In the genomic region with DNA sequence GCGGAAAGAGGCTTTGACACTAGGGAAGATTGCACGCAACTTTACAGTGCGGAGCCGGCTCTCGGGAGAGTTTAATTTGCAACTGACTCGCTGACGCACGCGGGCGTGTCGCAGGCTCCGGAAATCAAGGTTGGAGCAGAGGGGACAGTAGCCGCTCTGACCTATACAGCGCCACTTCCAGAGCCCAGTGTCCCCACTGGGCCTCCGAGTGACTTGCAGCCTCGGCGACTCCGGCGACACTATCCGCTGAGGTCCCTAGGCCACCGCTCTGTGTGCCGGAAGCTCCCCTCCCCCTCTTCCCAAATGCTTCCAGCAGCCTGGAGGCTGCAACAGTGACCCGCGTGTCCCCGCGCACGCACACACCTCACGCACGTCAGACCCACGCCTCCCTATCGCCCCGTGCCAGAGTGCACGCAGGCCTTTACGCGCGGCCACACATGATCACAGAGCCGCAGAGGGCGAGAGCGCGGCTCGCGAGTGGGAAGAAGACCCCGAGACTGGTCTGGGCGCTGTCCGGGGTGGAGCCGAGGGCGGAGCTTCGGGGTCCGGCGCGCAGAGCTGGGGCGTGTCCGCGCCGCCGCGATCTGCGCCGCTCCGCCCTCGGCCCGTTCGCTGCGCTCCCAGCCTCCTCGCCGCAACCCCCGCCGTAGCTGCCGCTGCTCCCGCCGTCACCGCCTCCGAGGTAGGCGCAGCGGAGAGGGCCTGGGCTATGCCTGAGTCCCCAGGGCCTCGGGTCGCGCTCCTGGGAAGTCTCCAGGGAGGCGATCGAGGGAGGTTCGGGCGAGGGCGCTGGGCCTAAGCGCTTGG, we compare ENCODE assay signal across 8 mouse cellular contexts. TPM values are rescaled to one million over a fixed set of nuclear protein-coding genes. Genes with fewer than 3 reads are reported as not detected.
A peak's percentile ranks its signal among the peaks of the same experiment; 100 is the strongest.
DNase-seq lines count a peak whose midpoint lies in the region; ATAC-seq and TF ChIP-seq lines count a peak whose summit lies in the region.

A gene (plus strand): TSS at position 390 of the 807 bp plus-strand sequence.

- peak; percentile 72 for DNase-seq in c-Kit-positive CD71-positive TER-119-positive erythroid progenitor cells, embryonic 14.5 days (ENCODE audit: low spot score)
- peak; percentile 87 to 94 for DNase-seq in kidney, postnatal 36 days
- DNase-seq in liver, embryonic 14.5 days (ENCODE audit: low read depth in 3 of 3, low spot score in 3 of 3) = peak; percentile 58 to 65 (median 62)
- DNase-seq in neural tube, embryonic 10.5 days (ENCODE audit: extremely low spot score, low spot score) = peak; percentile 89

- WGBS in forebrain, embryonic 12.5 days = under 1% methylated on average over 83 of the region's 84 CpGs
- WGBS in heart, embryonic 16.5 days = under 1% methylated on average over 83 of the region's 84 CpGs
- under 1% methylated on average over 84 of the region's 84 CpGs for WGBS in liver, embryonic 14.5 days (ENCODE audit: insufficient replicate concordance)
- WGBS in stomach, embryonic 16.5 days = under 1% methylated on average over 84 of the region's 84 CpGs

- TF ChIP-seq CTCF in ES-Bruce4 (IDR thresholded peaks at IDR 0.05; ENCODE audit: low read depth, low read length) = no peak
- no peak; the same call in 1 of the 2 replicates for TF ChIP-seq CTCF in liver, embryonic 14.5 days (IDR thresholded peaks at IDR 0.05; ENCODE audit: low read depth)

- TF ChIP-seq EP300 in ES-Bruce4 (IDR thresholded peaks at IDR 0.05; ENCODE audit: insufficient read depth, low read depth, low read length) = 0 out of 2 replicates have a peak, but pooled peaks have one; percentile 43
- TF ChIP-seq EP300 in liver, embryonic 14.5 days (IDR thresholded peaks at IDR 0.05; ENCODE audit: low read depth) = no peak

- H3K4me3 ChIP-seq in ES-Bruce4 (ENCODE audit: low read depth, low read length) = peak within 1 kb of the TSS; percentile 83
- H3K4me3 ChIP-seq in forebrain, embryonic 12.5 days (replicated peaks) = peak within 1 kb of the TSS; percentile 83
- H3K4me3 ChIP-seq in heart, embryonic 16.5 days (ENCODE audit: low read length) = peak within 1 kb of the TSS; percentile 99
- H3K4me3 ChIP-seq in liver, embryonic 14.5 days (ENCODE audit: insufficient read depth in 1 of 2, low read depth in 2 of 2, low read length in 2 of 2) = peak within 1 kb of the TSS; percentile 80 to 83
- peak within 1 kb of the TSS; percentile 87 for H3K4me3 ChIP-seq in stomach, embryonic 16.5 days (replicated peaks; ENCODE audit: low read length)

- H3K9me3 ChIP-seq in ES-Bruce4 (replicated peaks; ENCODE audit: control insufficient read depth, insufficient read depth, low read length, poor library complexity, severe bottlenecking) = peaks cover 16% of the 10 kb centered on the region
- no peaks in the 10 kb centered on the region for H3K9me3 ChIP-seq in forebrain, embryonic 12.5 days
- no peaks in the 10 kb centered on the region for H3K9me3 ChIP-seq in heart, embryonic 16.5 days (replicated peaks; ENCODE audit: control insufficient read depth, low read length)
- H3K9me3 ChIP-seq in liver, embryonic 14.5 days (ENCODE audit: control insufficient read depth, low read length) = no peaks in the 10 kb centered on the region
- no peaks in the 10 kb centered on the region for H3K9me3 ChIP-seq in stomach, embryonic 16.5 days (replicated peaks; ENCODE audit: control insufficient read depth, low read length)

- peak within 1 kb of the TSS; percentile 99 for H3K27ac ChIP-seq in ES-Bruce4 (ENCODE audit: insufficient read depth, low read length)
- H3K27ac ChIP-seq in forebrain, embryonic 12.5 days = peak within 1 kb of the TSS; percentile 89
- H3K27ac ChIP-seq in heart, embryonic 16.5 days (ENCODE audit: low read length) = peak within 1 kb of the TSS; percentile 100
- H3K27ac ChIP-seq in liver, embryonic 14.5 days = peak within 1 kb of the TSS; percentile 70
- H3K27ac ChIP-seq in stomach, embryonic 16.5 days (ENCODE audit: low read length) = peak within 1 kb of the TSS; percentile 97

- peak within 1 kb of the TSS; percentile 91 for H3K9ac ChIP-seq in ES-Bruce4 (ENCODE audit: low read depth, poor library complexity, severe bottlenecking)
- peak within 1 kb of the TSS; percentile 90 for H3K9ac ChIP-seq in forebrain, embryonic 12.5 days
- H3K9ac ChIP-seq in heart, embryonic 16.5 days (ENCODE audit: low read length) = peak within 1 kb of the TSS; percentile 100
- H3K9ac ChIP-seq in liver, embryonic 14.5 days (replicated peaks) = peak within 1 kb of the TSS; percentile 84
- peak within 1 kb of the TSS; percentile 96 for H3K9ac ChIP-seq in stomach, embryonic 16.5 days (ENCODE audit: low read length)

- 0 out of 2 replicates have a peak, but pooled peaks cover 4% of the 10 kb centered on the region for H3K36me3 ChIP-seq in ES-Bruce4 (ENCODE audit: control insufficient read depth, insufficient read depth, low read length, poor library complexity, severe bottlenecking)
- no peaks in the 10 kb centered on the region for H3K36me3 ChIP-seq in forebrain, embryonic 12.5 days (replicated peaks)
- H3K36me3 ChIP-seq in heart, embryonic 16.5 days (ENCODE audit: control insufficient read depth, insufficient read depth) = no peaks in the 10 kb centered on the region
- no peaks in the 10 kb centered on the region for H3K36me3 ChIP-seq in liver, embryonic 14.5 days (replicated peaks; ENCODE audit: control insufficient read depth, insufficient read depth, low read depth)
- no peaks in the 10 kb centered on the region for H3K36me3 ChIP-seq in stomach, embryonic 16.5 days (ENCODE audit: control insufficient read depth, insufficient read depth, low read length)

- H3K4me1 ChIP-seq in ES-Bruce4 (ENCODE audit: control insufficient read depth, insufficient read depth, low read length) = peaks cover 6% of the 10 kb centered on the region
- H3K4me1 ChIP-seq in forebrain, embryonic 12.5 days = peaks cover 38% of the 10 kb centered on the region
- peaks cover 51% of the 10 kb centered on the region for H3K4me1 ChIP-seq in heart, embryonic 16.5 days (ENCODE audit: control insufficient read depth, insufficient read depth, low read length)
- peaks cover 26 to 27% of the 10 kb centered on the region in 2 experiments for H3K4me1 ChIP-seq in liver, embryonic 14.5 days (replicated peaks; ENCODE audit: control insufficient read depth in 2 of 2, insufficient read depth in 2 of 2, low read length in 1 of 2)
- H3K4me1 ChIP-seq in stomach, embryonic 16.5 days (ENCODE audit: control insufficient read depth, insufficient read depth, low read length) = peaks cover 47% of the 10 kb centered on the region

- ATAC-seq in forebrain, embryonic 12.5 days (ENCODE audit: low FRiP score) = peak; percentile 97
- peak; percentile 91 for ATAC-seq in heart, embryonic 16.5 days (replicated peaks; ENCODE audit: extremely low read depth, insufficient read depth, low FRiP score)
- ATAC-seq in liver, embryonic 14.5 days (ENCODE audit: insufficient read depth) = peak; percentile 88
- peak; percentile 94 for ATAC-seq in stomach, embryonic 16.5 days (ENCODE audit: insufficient read depth, low FRiP score)

- H3K27me3 ChIP-seq in ES-Bruce4 (ENCODE audit: control insufficient read depth, insufficient read depth, low read length, poor library complexity, severe bottlenecking) = no peaks in the 10 kb centered on the region
- no peaks in the 10 kb centered on the region for H3K27me3 ChIP-seq in forebrain, embryonic 12.5 days
- H3K27me3 ChIP-seq in heart, embryonic 16.5 days (ENCODE audit: control insufficient read depth, insufficient read depth, low read length) = no peaks in the 10 kb centered on the region
- H3K27me3 ChIP-seq in liver, embryonic 14.5 days (ENCODE audit: control insufficient read depth, insufficient read depth, low read length) = no peaks in the 10 kb centered on the region
- no peaks in the 10 kb centered on the region for H3K27me3 ChIP-seq in stomach, embryonic 16.5 days (ENCODE audit: control insufficient read depth, insufficient read depth, low read length)

- TF ChIP-seq POLR2A in ES-Bruce4 (IDR thresholded peaks at IDR 0.05; ENCODE audit: insufficient read depth, low read length) = peak; percentile 91

- H3K4me2 ChIP-seq in forebrain, embryonic 12.5 days = peak within 1 kb of the TSS; percentile 97
- H3K4me2 ChIP-seq in heart, embryonic 16.5 days (ENCODE audit: low read depth, low read length) = peak within 1 kb of the TSS; percentile 88
- peak within 1 kb of the TSS; percentile 92 for H3K4me2 ChIP-seq in liver, embryonic 14.5 days (ENCODE audit: low read depth)
- peak within 1 kb of the TSS; percentile 82 for H3K4me2 ChIP-seq in stomach, embryonic 16.5 days (ENCODE audit: low read depth, low read length)

RNA-seq across cellular contexts. Expression of the gene that starts here (rescaled TPM):
- polyA plus RNA-seq in ES-Bruce4 (2011; ENCODE audit: insufficient read depth, insufficient read length, low read depth, missing spikeins) = 478 and 491 TPM in 2 replicates
- polyA plus RNA-seq in forebrain, embryonic 12.5 days (2016; fragmentation: Nextera tagmentation; extraction: Ambion mirVana) = 206 and 214 TPM in 2 replicates
- 541 and 624 TPM in 2 replicates for polyA plus RNA-seq in heart, embryonic 16.5 days (2015; fragmentation: Nextera tagmentation; extraction: Ambion mirVana)
- polyA plus RNA-seq in liver, embryonic 14.5 days (2012; rRNA removed) = 47.0 and 58.9 TPM in 2 replicates
- polyA plus RNA-seq in liver, embryonic 14.5 days (2014; fragmentation: Nextera tagmentation; extraction: Ambion mirVana) = 102 and 106 TPM in 2 replicates
- polyA plus RNA-seq in stomach, embryonic 16.5 days (2015; fragmentation: Nextera tagmentation; extraction: Ambion mirVana) = 280 and 325 TPM in 2 replicates

Comparison
In these comparisons a context has a peak if more than half of its experiments do, and no peak if none do; other contexts are left out.
1. Peak in every context shown above with its lines: DNase-seq, ATAC-seq, H3K4me3 ChIP-seq and H3K27ac ChIP-seq.